Mouse (Mus musculus) small intestine, adult 2 months (tissue): Measurements from ENCODE around the gene 1700069L16Rik.

Experiments used
- CTCF ChIP-seq: fragments of 200-500 bp; IDR thresholded peaks from 2 replicates; pipeline ENCODE4 v1.5.1; 2012; ENCODE audit warnings: low read depth, mild to moderate bottlenecking, control low read depth, inconsistent platforms, low read length, moderate library complexity, mixed read lengths; ENCODE audit not compliant: insufficient replicate concordance, insufficient read length; ENCODE audit errors: extremely low read depth
- POLR2A ChIP-seq: fragments of 200-500 bp; IDR thresholded peaks from 2 replicates; pipeline ENCODE4 v1.6.1; 2012; ENCODE audit warnings: low read depth, mild to moderate bottlenecking, control low read depth, inconsistent platforms, low read length, moderate library complexity

DNA sequence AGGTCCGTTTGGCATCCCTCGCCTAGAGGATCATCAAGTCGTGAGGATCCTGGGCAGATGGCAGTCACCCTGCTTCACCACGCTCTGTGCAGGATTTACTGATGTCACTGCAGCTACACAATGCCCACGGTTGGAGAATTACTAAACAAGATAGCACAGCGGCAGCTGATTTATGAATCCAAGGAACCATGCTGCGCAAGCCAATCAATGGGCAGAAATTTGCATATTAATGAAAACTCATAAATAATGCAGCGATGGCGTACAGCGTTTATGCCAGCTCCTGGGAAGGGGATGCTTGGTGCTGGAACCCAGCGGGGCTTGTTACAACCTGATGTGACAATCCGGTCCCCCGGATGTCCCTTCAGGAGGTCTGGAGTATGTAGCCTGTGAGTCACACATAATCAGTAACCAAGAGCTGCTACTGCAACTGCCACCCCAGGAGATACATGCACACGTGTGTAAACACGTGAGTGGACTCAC is 34.5 kb downstream of the 1700069L16Rik start:
- TF ChIP-seq POLR2A (no peak), CTCF (no peak)
